Mouse (Mus musculus) MEL-GATA-1-ER (cell line): ENCODE measurements around the gene Adgrf3.

ENCODE experiments used
- DNase-seq: peaks from one replicate; pipeline ENCODE4 v3.0.0-alpha.2; 2012; ENCODE audit warnings: low read depth; ENCODE audit errors: extremely low read depth

Gene Adgrf3

DNA sequence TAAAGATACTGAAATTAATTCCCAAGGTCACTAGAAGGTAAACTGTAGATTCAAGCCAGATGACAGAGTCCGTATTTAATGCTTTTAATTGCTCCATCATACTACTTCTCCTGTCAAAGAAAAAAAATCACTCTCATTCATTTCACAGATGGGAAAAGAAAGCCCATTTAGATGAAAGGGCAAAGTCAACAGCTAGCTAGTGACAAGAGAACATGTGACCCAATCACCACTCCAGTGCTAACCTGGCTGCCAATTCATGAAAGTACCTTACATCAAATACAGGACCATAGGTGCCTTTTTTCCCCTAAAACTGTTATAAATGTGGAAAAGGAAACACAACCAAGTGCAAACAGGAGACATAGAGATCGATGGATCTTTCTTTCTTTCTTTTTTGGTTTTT lies 52.3 kb downstream of the Adgrf3 start:
- DNase-seq = no peak

- DNase-seq = no peak
These were observed 53.1 kb downstream of the Adgrf3 start for GRCm38 (mm10) chr5:30152413-30152812.

DNA sequence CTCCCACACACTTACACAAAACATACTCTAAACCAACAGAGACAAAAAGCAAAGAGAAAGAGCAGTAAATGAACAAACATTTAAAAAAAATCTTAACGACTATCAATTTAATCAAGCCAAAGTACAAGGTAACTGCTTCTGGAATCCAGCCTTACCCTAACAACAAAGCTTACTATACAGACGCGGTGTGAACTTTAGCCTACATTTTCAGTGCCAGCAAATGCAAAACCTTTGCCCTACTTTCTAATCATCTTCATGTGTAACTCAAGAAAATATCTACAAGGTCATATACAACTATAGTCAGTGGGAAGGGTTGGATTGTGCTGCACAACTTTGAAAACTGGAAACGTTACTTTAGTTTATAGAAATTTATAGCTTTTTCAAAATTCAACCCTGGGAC lies 53.5 kb downstream of the Adgrf3 start:
- no peak for DNase-seq

DNA sequence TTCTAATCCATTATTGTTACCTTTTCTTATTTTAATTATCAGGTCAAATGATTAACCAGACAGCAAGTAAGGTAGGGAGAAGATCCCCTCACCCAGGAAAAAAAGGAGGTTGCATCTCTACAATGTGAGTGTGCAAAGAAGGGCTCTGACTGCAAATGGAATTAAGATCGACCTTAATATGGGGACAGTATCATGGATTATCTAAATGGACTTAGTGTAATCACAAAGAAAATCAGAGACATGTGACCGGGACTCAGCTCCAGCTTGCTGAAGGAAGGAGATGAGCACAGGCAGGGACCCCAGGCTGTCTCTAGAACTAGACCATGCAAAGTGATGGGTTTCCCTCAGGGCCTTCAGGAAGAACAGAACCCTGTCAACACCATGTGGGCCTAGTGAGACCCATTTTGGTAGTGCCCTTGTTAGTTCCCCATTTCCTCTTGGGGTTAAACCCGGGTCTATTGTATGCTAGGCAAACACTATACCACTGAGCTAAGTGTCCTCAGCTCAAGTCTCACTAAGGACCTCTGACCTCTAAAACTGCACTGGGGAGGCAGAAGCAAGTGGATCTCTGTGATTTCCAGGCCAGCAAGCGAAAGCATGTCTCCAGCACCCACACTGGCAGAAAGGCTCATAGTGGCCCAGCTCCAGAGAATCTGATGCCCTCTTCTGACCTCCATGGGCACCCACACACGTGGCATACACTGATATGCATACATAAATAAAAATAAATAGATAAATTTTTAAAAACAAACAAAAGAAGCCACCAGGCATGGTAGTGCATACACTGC lies 57.2 kb downstream of the Adgrf3 start:
- no peak for DNase-seq

- no peak for DNase-seq
These were observed 59.0 kb downstream of the Adgrf3 start for GRCm38 (mm10) chr5:30146526-30146925.
